12 mouse cellular contexts compared by ENCODE assay signal in the genomic region with DNA sequence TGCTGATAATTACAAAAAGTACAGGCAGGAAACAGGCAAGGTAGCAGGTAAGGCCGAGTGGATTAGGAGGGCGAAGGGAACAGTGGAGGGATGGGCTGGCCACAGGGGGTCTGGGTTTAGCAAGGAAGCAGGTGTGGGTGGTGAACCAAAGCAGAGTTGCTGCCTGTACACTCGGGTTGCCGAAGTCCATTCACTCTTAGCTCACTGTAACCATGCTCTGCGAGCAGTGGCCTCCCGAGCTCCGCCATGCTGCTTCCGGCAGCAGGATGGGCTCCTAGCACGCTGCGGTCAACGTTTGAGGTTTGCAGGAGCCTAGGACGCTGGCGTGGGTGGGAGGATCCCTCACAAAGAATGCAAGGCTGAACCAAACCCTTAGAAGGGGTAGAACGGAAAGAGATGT.
"Had no signal": no experiment of that assay in that cellular context is flagged by ENCODE, and none has a peak within 500 bp of the region (broad histone marks: within the 10 kb centered on the region; RNA-seq: fewer than 3 reads in every experiment).

No protein-coding gene starts in this region.

- ATAC-seq: inflammation-experienced regulatory T-cells, adult 6 months; intestine, postnatal 0 days had no signal

- H3K27ac ChIP-seq: limb, embryonic 13.5 days; liver, embryonic 14.5 days; neural tube, embryonic 12.5 days had no signal

- DNase-seq: kidney, adult 8-10 months; kidney, postnatal 36 days; layer of hippocampus, adult 9-11 months; layer of hippocampus, postnatal 36 days; lung, adult 18-20 months; spleen, adult 18-20 months; thymus, postnatal 36 days had no signal

- H3K4me2 ChIP-seq: limb, embryonic 13.5 days; neural tube, embryonic 12.5 days had no signal

- H3K9me3 ChIP-seq: limb, embryonic 13.5 days; neural tube, embryonic 12.5 days had no signal

- H3K27me3 ChIP-seq: neural tube, embryonic 12.5 days had no signal

- H3K36me3 ChIP-seq: limb, embryonic 13.5 days; neural tube, embryonic 12.5 days had no signal

- H3K4me1 ChIP-seq: neural tube, embryonic 12.5 days had no signal

- H3K4me3 ChIP-seq: limb, embryonic 13.5 days; neural tube, embryonic 12.5 days had no signal

- H3K9ac ChIP-seq: limb, embryonic 13.5 days; liver, embryonic 14.5 days; neural tube, embryonic 12.5 days had no signal
